21 mouse cellular contexts compared by ENCODE assay signal in the genomic region with DNA sequence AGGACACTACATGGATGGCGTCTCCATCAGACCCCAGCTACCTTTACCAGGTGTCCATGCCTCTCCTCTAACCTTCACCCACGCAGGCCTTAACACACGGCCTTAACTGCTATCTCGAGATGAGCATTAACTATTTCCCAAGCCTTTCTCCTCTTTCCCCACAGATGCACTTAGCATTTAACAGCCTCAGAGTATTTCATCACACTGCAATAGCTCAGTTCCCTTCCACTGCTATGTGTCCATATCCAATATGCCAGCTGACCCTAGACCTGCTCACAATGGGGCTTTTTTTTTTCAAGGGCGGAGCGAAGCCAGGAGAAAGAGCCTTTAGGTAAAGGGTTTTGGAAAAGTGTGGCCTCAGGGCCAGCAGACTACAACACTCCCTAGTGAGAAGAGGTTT. TPM values are rescaled to one million over a fixed set of nuclear protein-coding genes. Genes with fewer than 3 reads are reported as not detected.
A peak's percentile ranks its signal among the peaks of the same experiment; 100 is the strongest.
DNase-seq lines count a peak whose midpoint lies in the region; ATAC-seq lines count a peak whose summit lies in the region.
"Had no signal": no experiment of that assay in that cellular context is flagged by ENCODE, and none has a peak within 500 bp of the region (broad histone marks: within the 10 kb centered on the region; RNA-seq: fewer than 3 reads in every experiment).

No protein-coding gene starts in this region.

- H3K36me3 ChIP-seq in forebrain, embryonic 12.5 days (replicated peaks): no peaks in the 10 kb centered on the region
- 0 out of 2 replicates have a peak, but pooled peaks cover 4% of the 10 kb centered on the region for H3K36me3 ChIP-seq in forebrain, embryonic 14.5 days (ENCODE audit: control insufficient read depth, insufficient read depth, low read length)
- H3K36me3 ChIP-seq: heart, embryonic 10.5 days; hindbrain, embryonic 15.5 days; midbrain, embryonic 10.5 days had no signal

- no peak overlapping the region for H3K9ac ChIP-seq in forebrain, embryonic 12.5 days
- H3K9ac ChIP-seq in forebrain, embryonic 14.5 days (ENCODE audit: low read length): no peak overlapping the region
- H3K9ac ChIP-seq: hindbrain, embryonic 15.5 days had no signal

- WGBS in forebrain, embryonic 12.5 days: 81% methylated on average over 6 of the region's 6 CpGs
- 85% methylated on average over 6 of the region's 6 CpGs for WGBS in forebrain, embryonic 14.5 days

- H3K4me3 ChIP-seq in forebrain, embryonic 12.5 days (replicated peaks): no peak overlapping the region
- H3K4me3 ChIP-seq in forebrain, embryonic 14.5 days (ENCODE audit: low read depth, low read length): no peak overlapping the region
- H3K4me3 ChIP-seq: heart, embryonic 10.5 days; hindbrain, embryonic 15.5 days; midbrain, embryonic 10.5 days had no signal

- DNase-seq in forebrain, embryonic 14.5 days (ENCODE audit: low spot score): no peak
- peak; percentile 41 for DNase-seq in lung, postnatal 36 days
- DNase-seq in lung, postnatal 4 days: no peak
- no peak for DNase-seq in c-Kit-positive CD71-positive TER-119-positive erythroid progenitor cells, embryonic 14.5 days (ENCODE audit: low spot score)
- no peak for DNase-seq in cerebellum, postnatal 4 days (ENCODE audit: low spot score in 2 of 2)
- DNase-seq: adrenal gland, postnatal 14 days; cerebellum, adult 11 months; cerebellum, adult 9-11 months; gastrocnemius, postnatal 10 days; kidney, adult 2 months; layer of hippocampus, adult 9-11 months; lung, postnatal 14 days; right cerebral cortex, postnatal 14 days had no signal

- H3K9me3 ChIP-seq in forebrain, embryonic 12.5 days: no peaks in the 10 kb centered on the region
- H3K9me3 ChIP-seq in forebrain, embryonic 14.5 days (replicated peaks; ENCODE audit: control insufficient read depth, low read length): no peaks in the 10 kb centered on the region
- H3K9me3 ChIP-seq: heart, embryonic 10.5 days; hindbrain, embryonic 15.5 days; midbrain, embryonic 10.5 days had no signal

- no peak for ATAC-seq in forebrain, embryonic 12.5 days (ENCODE audit: low FRiP score)
- no peak for ATAC-seq in forebrain, embryonic 14.5 days
- peak; percentile 60 for ATAC-seq in granulocyte monocyte progenitor cell, adult 5-6 weeks (replicated peaks; ENCODE audit: poor library complexity, severe bottlenecking)
- ATAC-seq: midbrain, embryonic 16.5 days had no signal

- 0 out of 2 replicates have a peak overlapping the region, but pooled peaks have one; percentile 19 for H3K27ac ChIP-seq in forebrain, embryonic 12.5 days
- no peak overlapping the region for H3K27ac ChIP-seq in forebrain, embryonic 14.5 days (ENCODE audit: low read depth, low read length)
- H3K27ac ChIP-seq: heart, embryonic 10.5 days; hindbrain, embryonic 15.5 days; kidney, postnatal 0 days; midbrain, embryonic 10.5 days; stomach, postnatal 0 days had no signal

- H3K4me1 ChIP-seq in forebrain, embryonic 12.5 days: peaks cover 11% of the 10 kb centered on the region
- peaks cover 8% of the 10 kb centered on the region for H3K4me1 ChIP-seq in forebrain, embryonic 14.5 days (ENCODE audit: control insufficient read depth, insufficient read depth, low read length)

- H3K4me2 ChIP-seq in forebrain, embryonic 12.5 days: no peak overlapping the region
- no peak overlapping the region for H3K4me2 ChIP-seq in forebrain, embryonic 14.5 days (ENCODE audit: low read length)
- H3K4me2 ChIP-seq: hindbrain, embryonic 15.5 days had no signal

- H3K27me3 ChIP-seq in forebrain, embryonic 12.5 days: no peaks in the 10 kb centered on the region
- no peaks in the 10 kb centered on the region for H3K27me3 ChIP-seq in forebrain, embryonic 14.5 days (replicated peaks; ENCODE audit: control insufficient read depth, insufficient read depth, low read length)
- H3K27me3 ChIP-seq: hindbrain, embryonic 15.5 days had no signal

RNA-seq across cellular contexts. Expression of a gene that starts 58.8 kb away (rescaled TPM):
- polyA plus RNA-seq in forebrain, embryonic 12.5 days (2016; fragmentation: Nextera tagmentation; extraction: Ambion mirVana): 101 and 106 TPM in 2 replicates
- polyA plus RNA-seq in forebrain, embryonic 14.5 days (2014; fragmentation: Nextera tagmentation; extraction: Ambion mirVana): 124 and 128 TPM in 2 replicates
- total RNA-seq in granulocyte monocyte progenitor cell, adult 5-6 weeks (2014; fragmentation: Nextera tagmentation): 245 and 269 TPM in 2 replicates
- total RNA-seq in granulocyte monocyte progenitor cell, adult 5-6 weeks (2017): 248 and 302 TPM in 2 replicates
